Comparison of ENCODE assay signal across 9 mouse cellular contexts in genomic region chr4:63215993-63216531, GRCm38 (mm10). TPM values are rescaled to one million over a fixed set of nuclear protein-coding genes. Genes with fewer than 3 reads are reported as not detected.
DNase-seq lines count a peak whose midpoint lies in the region; ATAC-seq and TF ChIP-seq lines count a peak whose summit lies in the region.
"Had no signal": no experiment of that assay in that cellular context is flagged by ENCODE, and none has a peak within 500 bp of the region (broad histone marks: within the 10 kb centered on the region; RNA-seq: fewer than 3 reads in every experiment).

No protein-coding gene starts in this region.

- DNase-seq in heart, adult 18-20 months = peak; percentile 62 to 65
- DNase-seq in heart, adult 11 months = no peak
- DNase-seq in cerebellum, postnatal 25 days = peak; percentile 58 to 60
- DNase-seq in gastrocnemius, postnatal 4 days (ENCODE audit: low spot score in 2 of 2) = peak; percentile 59 to 75
- DNase-seq in kidney, adult 18-20 months = peak; percentile 71
- no peak for DNase-seq in layer of hippocampus, postnatal 36 days

- H3K36me3 ChIP-seq in lung, embryonic 16.5 days (ENCODE audit: control insufficient read depth, insufficient read depth, low read length) = 0 out of 2 replicates have a peak, but pooled peaks cover under 1% of the 10 kb centered on the region
- no peaks in the 10 kb centered on the region for H3K36me3 ChIP-seq in small intestine, adult 2 months (ENCODE audit: control insufficient read depth, insufficient read depth, low read length)

- 0 out of 2 replicates have a peak, but pooled peaks have one; percentile 25 for TF ChIP-seq CTCF in small intestine, adult 2 months (IDR thresholded peaks at IDR 0.05; ENCODE audit: extremely low read depth, insufficient read length, insufficient replicate concordance, low read depth, low read length)

- peak overlapping the region; percentile 96 for H3K4me2 ChIP-seq in lung, embryonic 16.5 days (ENCODE audit: low read depth, low read length)

- H3K9me3 ChIP-seq in lung, embryonic 16.5 days (ENCODE audit: control insufficient read depth, low read length) = no peaks in the 10 kb centered on the region

- no peak for TF ChIP-seq POLR2A in small intestine, adult 2 months (IDR thresholded peaks at IDR 0.05; ENCODE audit: low read depth, low read length)

- H3K27me3 ChIP-seq in lung, embryonic 16.5 days (ENCODE audit: control insufficient read depth, insufficient read depth, low read depth, low read length) = peaks cover 11% of the 10 kb centered on the region
- peaks cover 28% of the 10 kb centered on the region for H3K27me3 ChIP-seq in small intestine, adult 2 months (ENCODE audit: control insufficient read depth, insufficient read depth, low read length)

- H3K4me1 ChIP-seq in lung, embryonic 16.5 days (replicated peaks; ENCODE audit: control insufficient read depth, insufficient read depth, low read length) = peaks cover 30% of the 10 kb centered on the region
- no peaks in the 10 kb centered on the region for H3K4me1 ChIP-seq in small intestine, adult 2 months (ENCODE audit: control insufficient read depth, insufficient read depth, insufficient read length, low read length)

- 2% methylated on average over 24 of the region's 24 CpGs for WGBS in lung, embryonic 16.5 days
- WGBS in small intestine, adult 2 months = 8% methylated on average over 24 of the region's 24 CpGs

- peak; percentile 60 for ATAC-seq in lung, embryonic 16.5 days (ENCODE audit: low read depth)

- peak overlapping the region; percentile 91 for H3K9ac ChIP-seq in lung, embryonic 16.5 days (ENCODE audit: low read length)

- H3K4me3 ChIP-seq in lung, embryonic 16.5 days (ENCODE audit: low read length) = peak overlapping the region; percentile 88
- H3K4me3 ChIP-seq in small intestine, adult 2 months (ENCODE audit: low read depth, low read length) = peak overlapping the region; percentile 67

- peak overlapping the region; percentile 82 for H3K27ac ChIP-seq in lung, embryonic 16.5 days (ENCODE audit: low read length)
- H3K27ac ChIP-seq in small intestine, adult 2 months (ENCODE audit: insufficient read depth, low read depth, low read length) = peak overlapping the region; percentile 34; the same call in 1 of the 2 replicates

RNA-seq across cellular contexts. Expression of gene Col27a1, which starts 2.3 kb away (rescaled TPM):
- 1 to 10 TPM; 1.1 to 1.6 TPM for total RNA-seq in heart, adult 18-20 months (2021)
- 10 to 100 TPM; 17.5 to 19.5 TPM for total RNA-seq in gastrocnemius, postnatal 4 days (2021)
- polyA plus RNA-seq in lung, embryonic 16.5 days (2015; fragmentation: Nextera tagmentation; extraction: Ambion mirVana) = 16.4 and 18.3 TPM in 2 replicates
- polyA plus RNA-seq in small intestine, adult 2 months (2012; rRNA removed) = 5.4 and 6.3 TPM in 2 replicates
- 1 to 10 TPM; 3.9 to 5.4 TPM for total RNA-seq in layer of hippocampus, postnatal 36 days (2021)
- total RNA-seq: MEL had no signal

RNA-seq across cellular contexts. Expression of gene Kif12, which starts 44.1 kb away (rescaled TPM):
- not detected for total RNA-seq in heart, adult 18-20 months (2021)
- not detected for total RNA-seq in gastrocnemius, postnatal 4 days (2021)
- polyA plus RNA-seq in lung, embryonic 16.5 days (2015; fragmentation: Nextera tagmentation; extraction: Ambion mirVana) = 4.8 and 5.4 TPM in 2 replicates
- 3.7 and 3.8 TPM in 2 replicates for polyA plus RNA-seq in small intestine, adult 2 months (2012; rRNA removed)
- total RNA-seq in layer of hippocampus, postnatal 36 days (2021) = not detected
- total RNA-seq: MEL had no signal

Comparison
In these comparisons a context has a peak if more than half of its experiments do, and no peak if none do; other contexts are left out.
1. DNase-seq: peak in heart, adult 18-20 months (2 of 2), cerebellum, postnatal 25 days (2 of 2), gastrocnemius, postnatal 4 days (2 of 2) and kidney, adult 18-20 months (single experiment); none in heart, adult 11 months (single experiment) and layer of hippocampus, postnatal 36 days (0 of 2).